Mouse (Mus musculus) left cerebral cortex, adult 18-20 months (tissue): ENCODE results near the gene Crls1. TPM values are rescaled to one million over a fixed set of nuclear protein-coding genes. Genes with fewer than 3 reads are reported as not detected.

Experiments
- DNase-seq, 2 experiments: peaks; one replicate each; pipeline ENCODE4 v3.0.0; 2021 to 2022; ENCODE audit warnings: low spot score in 2 of 2, mixed read lengths in 1 of 2
- total RNA-seq, 2 experiments: library from RNA; stranded (reverse); gene quantifications; 2 replicates each; pipeline ENCODE4 v1.2.3; 2021

The Crls1 gene
- total RNA-seq, 2 experiments from 2014 or later: 30.4 to 31.2 TPM

GRCm38 (mm10) chr2:132880844-132881645 lies 34.6 kb downstream of the Crls1 start, which contains the start of gene Lrrn4:
TSS of gene Lrrn4 (minus strand) at chr2:132880891.
- no peak for DNase-seq

GRCm38 (mm10) chr2:132884303-132884967 lies 38.0 kb downstream of the Crls1 start:
- DNase-seq: no peak

GRCm38 (mm10) chr2:132885312-132885711 lies 38.8 kb downstream of the Crls1 start:
- DNase-seq: no peak

GRCm38 (mm10) chr2:132893826-132894225 lies 47.4 kb downstream of the Crls1 start:
- DNase-seq: no peak

GRCm38 (mm10) chr2:132898211-132898610 lies 51.7 kb downstream of the Crls1 start:
- DNase-seq: no peak

- DNase-seq: no peak
These were observed 54.1 kb downstream of the Crls1 start for GRCm38 (mm10) chr2:132900596-132900995.

GRCm38 (mm10) chr2:132901636-132902035 lies 55.2 kb downstream of the Crls1 start:
- DNase-seq: no peak

- DNase-seq: no peak
These were observed 55.6 kb downstream of the Crls1 start for GRCm38 (mm10) chr2:132902056-132902455.

- DNase-seq: peak; percentile 51 to 73
These were observed 57.0 kb downstream of the Crls1 start for GRCm38 (mm10) chr2:132903498-132903897.

GRCm38 (mm10) chr2:132904961-132905360 lies 58.5 kb downstream of the Crls1 start:
- DNase-seq: no peak

GRCm38 (mm10) chr2:132906763-132907162 lies 60.3 kb downstream of the Crls1 start:
- DNase-seq: peak; percentile 36 to 52

- DNase-seq: peak in 1 of 2 experiments; percentile 23
These were observed 68.3 kb downstream of the Crls1 start for GRCm38 (mm10) chr2:132914785-132915184.

Other genes with a start within 250 kb of the Crls1 start
- 1 to 10 TPM; 7.9 to 8.7 TPM for gene Shld1, start 159.7 kb upstream of the Crls1 start, total RNA-seq
- gene Chgb, start 65.4 kb upstream of the Crls1 start, total RNA-seq: 100 to 1,000 TPM; 266 to 279 TPM
- 10 to 100 TPM; 23.8 to 26.6 TPM for gene Trmt6, start 30.6 kb upstream of the Crls1 start, total RNA-seq
- gene Mcm8, start 30.5 kb upstream of the Crls1 start, total RNA-seq: 1 to 10 TPM; 4.6 to 4.9 TPM
- under 1 TPM; 0.16 to 0.23 TPM for gene Lrrn4, start 34.2 kb downstream of the Crls1 start, total RNA-seq
- gene Fermt1, start 99.2 kb downstream of the Crls1 start, total RNA-seq: 1 to 10 TPM in 1 of 2 experiments, under 1 TPM in 1; 0.56 to 1.5 TPM